Mouse (Mus musculus): ENCODE data around the gene Plxdc2. TPM values are rescaled to one million over a fixed set of nuclear protein-coding genes. Genes with fewer than 3 reads are reported as not detected.

The Plxdc2 gene
- polyA plus RNA-seq, 1 experiment from 2014 or later = 23.8 TPM

- WGBS = 52% methylated on average over 4 of the region's 4 CpGs
- Histone ChIP-seq H3K27ac (0 out of 2 replicates have a peak overlapping the region, but pooled peaks have one; percentile 19), H3K4me1 (peaks cover 10% of the 10 kb centered on the region), H3K9me3 (replicated peaks) (no peaks in the 10 kb centered on the region), H3K4me3 (no peak overlapping the region), H3K27me3 (ENCODE audit: low read depth, poor library complexity, severe bottlenecking) (no peaks in the 10 kb centered on the region), H3K36me3 (no peaks in the 10 kb centered on the region)
- DNase-seq (ENCODE audit: low spot score) = no peak
Measured at GRCm38 (mm10) chr2:16365830-16366401, 9.8 kb downstream of the Plxdc2 start.

- Histone ChIP-seq H3K9me3 (replicated peaks) (no peaks in the 10 kb centered on the region), H3K4me3 (no peak overlapping the region), H3K27me3 (ENCODE audit: low read depth, poor library complexity, severe bottlenecking) (no peaks in the 10 kb centered on the region), H3K4me1 (peaks cover 10% of the 10 kb centered on the region), H3K27ac (no peak overlapping the region), H3K36me3 (no peaks in the 10 kb centered on the region)
- 88% methylated on average over 1 of the region's 1 CpGs for WGBS
- DNase-seq (ENCODE audit: low spot score) = no peak
Measured at GRCm38 (mm10) chr2:16370419-16370818, 14.3 kb downstream of the Plxdc2 start.

GRCm38 (mm10) chr2:16374288-16374687 lies 18.2 kb downstream of the Plxdc2 start:
- H3K27ac ChIP-seq = no peak overlapping the region
- H3K4me1 ChIP-seq = no peaks in the 10 kb centered on the region
- no peaks in the 10 kb centered on the region for H3K27me3 ChIP-seq (ENCODE audit: low read depth, poor library complexity, severe bottlenecking)
- DNase-seq (ENCODE audit: low spot score) = no peak
- H3K9me3 ChIP-seq (replicated peaks) = no peaks in the 10 kb centered on the region
- H3K4me3 ChIP-seq = no peak overlapping the region
- no peaks in the 10 kb centered on the region for H3K36me3 ChIP-seq

GRCm38 (mm10) chr2:16386206-16386605 lies 30.1 kb downstream of the Plxdc2 start:
- H3K4me3 ChIP-seq = no peak overlapping the region
- H3K4me1 ChIP-seq = no peaks in the 10 kb centered on the region
- no peaks in the 10 kb centered on the region for H3K36me3 ChIP-seq
- H3K9me3 ChIP-seq (replicated peaks) = no peaks in the 10 kb centered on the region
- H3K27me3 ChIP-seq (ENCODE audit: low read depth, poor library complexity, severe bottlenecking) = no peaks in the 10 kb centered on the region
- WGBS = 88% methylated on average over 1 of the region's 1 CpGs
- no peak overlapping the region for H3K27ac ChIP-seq
- DNase-seq (ENCODE audit: low spot score) = no peak

GRCm38 (mm10) chr2:16386692-16387091 lies 30.6 kb downstream of the Plxdc2 start:
- no peaks in the 10 kb centered on the region for H3K36me3 ChIP-seq
- no peak for DNase-seq (ENCODE audit: low spot score)
- no peaks in the 10 kb centered on the region for H3K27me3 ChIP-seq (ENCODE audit: low read depth, poor library complexity, severe bottlenecking)
- no peak overlapping the region for H3K27ac ChIP-seq
- H3K4me3 ChIP-seq = no peak overlapping the region
- H3K9me3 ChIP-seq (replicated peaks) = no peaks in the 10 kb centered on the region
- no peaks in the 10 kb centered on the region for H3K4me1 ChIP-seq

GRCm38 (mm10) chr2:16387787-16388186 lies 31.7 kb downstream of the Plxdc2 start:
- no peak for DNase-seq (ENCODE audit: low spot score)
- H3K4me3 ChIP-seq = no peak overlapping the region
- no peaks in the 10 kb centered on the region for H3K9me3 ChIP-seq (replicated peaks)
- H3K27me3 ChIP-seq (ENCODE audit: low read depth, poor library complexity, severe bottlenecking) = no peaks in the 10 kb centered on the region
- no peak overlapping the region for H3K27ac ChIP-seq
- no peaks in the 10 kb centered on the region for H3K36me3 ChIP-seq
- H3K4me1 ChIP-seq = no peaks in the 10 kb centered on the region

- no peak for DNase-seq (ENCODE audit: low spot score)
- no peak overlapping the region for H3K4me3 ChIP-seq
- H3K36me3 ChIP-seq = no peaks in the 10 kb centered on the region
- H3K4me1 ChIP-seq = no peaks in the 10 kb centered on the region
- no peak overlapping the region for H3K27ac ChIP-seq
- H3K27me3 ChIP-seq (ENCODE audit: low read depth, poor library complexity, severe bottlenecking) = no peaks in the 10 kb centered on the region
- no peaks in the 10 kb centered on the region for H3K9me3 ChIP-seq (replicated peaks)
- 91% methylated on average over 3 of the region's 3 CpGs for WGBS
Measured at GRCm38 (mm10) chr2:16397501-16397900, 41.4 kb downstream of the Plxdc2 start.

GRCm38 (mm10) chr2:16398006-16398405 lies 41.9 kb downstream of the Plxdc2 start:
- no peak overlapping the region for H3K4me3 ChIP-seq
- H3K9me3 ChIP-seq (replicated peaks) = no peaks in the 10 kb centered on the region
- H3K27me3 ChIP-seq (ENCODE audit: low read depth, poor library complexity, severe bottlenecking) = no peaks in the 10 kb centered on the region
- H3K36me3 ChIP-seq = no peaks in the 10 kb centered on the region
- 95% methylated on average over 1 of the region's 1 CpGs for WGBS
- H3K4me1 ChIP-seq = no peaks in the 10 kb centered on the region
- H3K27ac ChIP-seq = no peak overlapping the region
- DNase-seq (ENCODE audit: low spot score) = no peak

- H3K9me3 ChIP-seq (replicated peaks) = no peaks in the 10 kb centered on the region
- no peaks in the 10 kb centered on the region for H3K4me1 ChIP-seq
- H3K36me3 ChIP-seq = no peaks in the 10 kb centered on the region
- 77% methylated on average over 10 of the region's 10 CpGs for WGBS
- H3K4me3 ChIP-seq = no peak overlapping the region
- H3K27ac ChIP-seq = no peak overlapping the region
- no peaks in the 10 kb centered on the region for H3K27me3 ChIP-seq (ENCODE audit: low read depth, poor library complexity, severe bottlenecking)
- no peak for DNase-seq (ENCODE audit: low spot score)
Measured at GRCm38 (mm10) chr2:16398896-16399295, 42.8 kb downstream of the Plxdc2 start.

GRCm38 (mm10) chr2:16406508-16406907 lies 50.4 kb downstream of the Plxdc2 start:
- no peaks in the 10 kb centered on the region for H3K9me3 ChIP-seq (replicated peaks)
- H3K4me3 ChIP-seq = no peak overlapping the region
- no peaks in the 10 kb centered on the region for H3K27me3 ChIP-seq (ENCODE audit: low read depth, poor library complexity, severe bottlenecking)
- no peaks in the 10 kb centered on the region for H3K36me3 ChIP-seq
- no peaks in the 10 kb centered on the region for H3K4me1 ChIP-seq
- H3K27ac ChIP-seq = no peak overlapping the region
- 91% methylated on average over 2 of the region's 2 CpGs for WGBS
- no peak for DNase-seq (ENCODE audit: low spot score)

GRCm38 (mm10) chr2:16414340-16414976 lies 58.4 kb downstream of the Plxdc2 start:
- no peaks in the 10 kb centered on the region for H3K9me3 ChIP-seq (replicated peaks)
- no peaks in the 10 kb centered on the region for H3K4me1 ChIP-seq
- no peaks in the 10 kb centered on the region for H3K36me3 ChIP-seq
- WGBS = 38% methylated on average over 3 of the region's 3 CpGs
- no peaks in the 10 kb centered on the region for H3K27me3 ChIP-seq (ENCODE audit: low read depth, poor library complexity, severe bottlenecking)
- no peak overlapping the region for H3K4me3 ChIP-seq
- DNase-seq (ENCODE audit: low spot score) = no peak
- H3K27ac ChIP-seq = no peak overlapping the region

GRCm38 (mm10) chr2:16439030-16439429 lies 82.9 kb downstream of the Plxdc2 start:
- H3K4me1 ChIP-seq = no peaks in the 10 kb centered on the region
- no peak overlapping the region for H3K27ac ChIP-seq
- H3K4me3 ChIP-seq = no peak overlapping the region
- no peak for DNase-seq (ENCODE audit: low spot score)
- 94% methylated on average over 5 of the region's 5 CpGs for WGBS
- no peaks in the 10 kb centered on the region for H3K36me3 ChIP-seq
- no peaks in the 10 kb centered on the region for H3K27me3 ChIP-seq (ENCODE audit: low read depth, poor library complexity, severe bottlenecking)
- no peaks in the 10 kb centered on the region for H3K9me3 ChIP-seq (replicated peaks)

GRCm38 (mm10) chr2:16442643-16443042 lies 86.5 kb downstream of the Plxdc2 start:
- no peaks in the 10 kb centered on the region for H3K9me3 ChIP-seq (replicated peaks)
- no peak overlapping the region for H3K27ac ChIP-seq
- 88% methylated on average over 2 of the region's 2 CpGs for WGBS
- DNase-seq (ENCODE audit: low spot score) = no peak
- no peak overlapping the region for H3K4me3 ChIP-seq
- H3K4me1 ChIP-seq = peaks cover 5% of the 10 kb centered on the region; the same call in 1 of the 2 replicates
- H3K27me3 ChIP-seq (ENCODE audit: low read depth, poor library complexity, severe bottlenecking) = no peaks in the 10 kb centered on the region
- H3K36me3 ChIP-seq = no peaks in the 10 kb centered on the region

- Histone ChIP-seq H3K36me3 (peaks cover 3% of the 10 kb centered on the region; the same call in 1 of the 2 replicates), H3K4me3 (no peak overlapping the region), H3K4me1 (peaks cover 30% of the 10 kb centered on the region), H3K27me3 (ENCODE audit: low read depth, poor library complexity, severe bottlenecking) (no peaks in the 10 kb centered on the region), H3K9me3 (replicated peaks) (no peaks in the 10 kb centered on the region), H3K27ac (no peak overlapping the region)
- no peak for DNase-seq (ENCODE audit: low spot score)
- 88% methylated on average over 4 of the region's 4 CpGs for WGBS
Measured at GRCm38 (mm10) chr2:16447936-16448335, 91.8 kb downstream of the Plxdc2 start.
